Mouse (Mus musculus): ENCODE results near the gene Gm4792. TPM values are rescaled to one million over a fixed set of nuclear protein-coding genes. Genes with fewer than 3 reads are reported as not detected.
A peak's percentile ranks its signal among the peaks of the same experiment; 100 is the strongest.

The Gm4792 gene
- polyA plus RNA-seq, 1 experiment from 2014 or later = not detected

- no peak overlapping the region for H3K27ac ChIP-seq
- H3K9ac ChIP-seq = no peak overlapping the region
- no peak overlapping the region for H3K4me2 ChIP-seq
- no peaks in the 10 kb centered on the region for H3K9me3 ChIP-seq
- no peak for ATAC-seq (replicated peaks)
- H3K36me3 ChIP-seq (replicated peaks) = no peaks in the 10 kb centered on the region
- WGBS = 79% methylated on average over 16 of the region's 16 CpGs
- no peaks in the 10 kb centered on the region for H3K27me3 ChIP-seq (replicated peaks)
- H3K4me3 ChIP-seq = no peak overlapping the region
- peaks cover 7% of the 10 kb centered on the region for H3K4me1 ChIP-seq
These were observed 34.0 kb upstream of the Gm4792 start for GRCm38 (mm10) chr10:94332358-94333137.

DNA sequence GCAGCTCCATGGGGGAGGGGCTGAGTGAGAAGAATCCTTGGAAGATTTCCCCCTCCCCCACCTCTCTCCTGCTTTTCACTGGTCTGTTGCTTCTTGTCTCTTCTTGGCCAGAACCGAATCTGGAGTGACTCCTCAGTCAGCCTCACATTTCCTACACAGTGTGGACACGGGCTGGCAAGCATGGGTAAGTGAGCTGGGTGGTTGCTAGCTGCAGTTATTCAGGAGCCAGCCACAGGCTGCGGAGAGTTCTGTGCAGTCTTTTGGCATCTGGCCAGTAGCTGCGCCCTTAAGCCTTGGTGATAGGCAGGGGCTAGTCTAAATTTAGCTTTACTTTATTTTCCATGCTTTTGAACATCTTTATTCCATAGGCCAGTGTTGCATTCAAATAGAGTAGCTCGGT is 31.5 kb upstream of the Gm4792 start:
- WGBS = 25% methylated on average over 5 of the region's 5 CpGs
- Histone ChIP-seq H3K27ac (no peak overlapping the region), H3K9me3 (no peaks in the 10 kb centered on the region), H3K9ac (no peak overlapping the region), H3K4me3 (no peak overlapping the region), H3K36me3 (replicated peaks) (no peaks in the 10 kb centered on the region), H3K27me3 (replicated peaks) (no peaks in the 10 kb centered on the region), H3K4me2 (peak overlapping the region; percentile 12; the same call in 1 of the 2 replicates), H3K4me1 (peaks cover 7% of the 10 kb centered on the region)
- peak; percentile 74; the same call in 1 of the 2 replicates for ATAC-seq (replicated peaks)

GRCm38 (mm10) chr10:94318574-94318973 is 20.1 kb upstream of the Gm4792 start:
- Histone ChIP-seq H3K27me3 (replicated peaks) (no peaks in the 10 kb centered on the region), H3K9me3 (no peaks in the 10 kb centered on the region), H3K9ac (no peak overlapping the region), H3K4me3 (no peak overlapping the region), H3K4me1 (peaks cover 3% of the 10 kb centered on the region; the same call in 1 of the 2 replicates), H3K4me2 (no peak overlapping the region), H3K27ac (no peak overlapping the region), H3K36me3 (replicated peaks) (no peaks in the 10 kb centered on the region)
- no peak for ATAC-seq (replicated peaks)
- 41% methylated on average over 4 of the region's 4 CpGs for WGBS

DNA sequence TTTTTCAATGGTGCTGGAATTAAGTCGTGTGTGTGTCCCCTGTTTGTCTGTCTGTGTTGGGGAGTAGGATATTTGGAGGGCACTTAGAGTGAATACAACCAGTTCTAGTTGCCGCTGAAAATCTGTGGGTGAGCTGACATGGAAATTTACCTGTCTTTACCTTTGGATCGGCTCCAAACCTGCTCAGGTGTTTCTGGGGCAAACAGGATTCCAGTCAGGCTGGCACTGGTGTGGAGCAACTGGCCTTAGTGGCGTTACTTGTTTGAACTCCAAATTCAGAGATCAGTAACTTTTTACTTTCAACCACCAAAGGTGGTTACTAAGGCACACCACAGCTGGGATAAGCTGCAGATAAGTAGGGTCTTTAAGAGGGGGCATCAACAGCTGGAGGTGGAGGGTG is 14.6 kb upstream of the Gm4792 start:
- H3K9ac ChIP-seq = no peak overlapping the region
- 88% methylated on average over 4 of the region's 4 CpGs for WGBS
- no peak for ATAC-seq (replicated peaks)

GRCm38 (mm10) chr10:94312007-94312715 is 13.7 kb upstream of the Gm4792 start:
- peak overlapping the region; percentile 97 for H3K4me2 ChIP-seq
- H3K9me3 ChIP-seq = no peaks in the 10 kb centered on the region
- H3K27me3 ChIP-seq (replicated peaks) = no peaks in the 10 kb centered on the region
- under 1% methylated on average over 45 of the region's 45 CpGs for WGBS
- no peaks in the 10 kb centered on the region for H3K36me3 ChIP-seq (replicated peaks)
- H3K4me1 ChIP-seq = peaks cover 12% of the 10 kb centered on the region
- H3K4me3 ChIP-seq = peak overlapping the region; percentile 47
- no peak overlapping the region for H3K27ac ChIP-seq
- peak overlapping the region; percentile 52 for H3K9ac ChIP-seq
- peak; percentile 72 for ATAC-seq (replicated peaks)

More for the DNA sequence above, 14.6 kb upstream of the Gm4792 start:
- Histone ChIP-seq H3K36me3 (replicated peaks) (no peaks in the 10 kb centered on the region), H3K27me3 (replicated peaks) (no peaks in the 10 kb centered on the region), H3K9me3 (no peaks in the 10 kb centered on the region), H3K4me2 (no peak overlapping the region; the same call in 1 of the 2 replicates), H3K4me3 (no peak overlapping the region), H3K4me1 (peaks cover 12% of the 10 kb centered on the region), H3K27ac (no peak overlapping the region)

- H3K9me3 ChIP-seq = no peaks in the 10 kb centered on the region
- WGBS = 2% methylated on average over 19 of the region's 19 CpGs
- ATAC-seq (replicated peaks) = peak; percentile 40
These were observed 13.1 kb upstream of the Gm4792 start, which contains the start of gene Tmcc3 for GRCm38 (mm10) chr10:94311511-94312006. Gene Tmcc3, plus strand, starts transcription at chr10:94311949.

GRCm38 (mm10) chr10:94310499-94311267 is 12.2 kb upstream of the Gm4792 start:
- ATAC-seq (replicated peaks) = peak; percentile 24; the same call in 1 of the 2 replicates
- Histone ChIP-seq H3K36me3 (replicated peaks) (no peaks in the 10 kb centered on the region), H3K4me3 (no peak overlapping the region), H3K4me1 (peaks cover 12% of the 10 kb centered on the region), H3K9ac (no peak overlapping the region), H3K9me3 (no peaks in the 10 kb centered on the region), H3K4me2 (no peak overlapping the region), H3K27ac (no peak overlapping the region), H3K27me3 (replicated peaks) (no peaks in the 10 kb centered on the region)
- WGBS = 59% methylated on average over 7 of the region's 9 CpGs

More at GRCm38 (mm10) chr10:94311511-94312006, 13.1 kb upstream of the Gm4792 start, which contains the start of gene Tmcc3:
- H3K4me3 ChIP-seq = peak within 1 kb of the TSS; percentile 47
- H3K4me2 ChIP-seq = peak within 1 kb of the TSS; percentile 97
- H3K36me3 ChIP-seq (replicated peaks) = no peaks in the 10 kb centered on the region
- H3K9ac ChIP-seq = peak within 1 kb of the TSS; percentile 52
- peaks cover 12% of the 10 kb centered on the region for H3K4me1 ChIP-seq
- H3K27me3 ChIP-seq (replicated peaks) = no peaks in the 10 kb centered on the region
- H3K27ac ChIP-seq = no peak within 1 kb of the TSS

DNA sequence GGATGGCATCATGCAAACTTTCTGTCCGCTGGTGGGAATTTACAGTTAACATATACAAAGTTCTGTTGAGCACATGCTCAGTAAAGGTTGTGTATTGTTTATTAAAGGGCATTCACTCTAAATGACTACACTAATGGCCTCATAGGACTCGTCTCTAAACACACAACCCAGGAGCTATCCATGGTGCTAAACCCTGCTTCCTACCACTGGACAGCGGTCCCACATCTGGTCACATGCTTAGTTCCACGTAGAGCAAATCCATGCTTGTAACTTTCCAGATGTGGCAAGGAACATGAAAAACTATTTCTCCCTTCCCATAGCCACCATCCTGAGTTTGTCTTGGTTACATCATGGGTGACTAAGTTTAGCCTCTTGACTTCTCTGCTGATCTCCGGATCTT is 7.0 kb upstream of the Gm4792 start:
- H3K4me3 ChIP-seq = no peak overlapping the region
- H3K36me3 ChIP-seq (replicated peaks) = no peaks in the 10 kb centered on the region
- no peak for ATAC-seq (replicated peaks)
- 71% methylated on average over 5 of the region's 5 CpGs for WGBS
- no peaks in the 10 kb centered on the region for H3K27me3 ChIP-seq (replicated peaks)
- no peaks in the 10 kb centered on the region for H3K4me1 ChIP-seq
- H3K9me3 ChIP-seq = no peaks in the 10 kb centered on the region
- no peak overlapping the region for H3K4me2 ChIP-seq
- H3K9ac ChIP-seq = no peak overlapping the region
- H3K27ac ChIP-seq = no peak overlapping the region

GRCm38 (mm10) chr10:94304064-94304657 is 5.7 kb upstream of the Gm4792 start:
- no peak overlapping the region for H3K4me3 ChIP-seq
- peak overlapping the region; percentile 43; the same call in 1 of the 2 replicates for H3K27ac ChIP-seq
- no peaks in the 10 kb centered on the region for H3K36me3 ChIP-seq (replicated peaks)
- 49% methylated on average over 9 of the region's 9 CpGs for WGBS
- no peaks in the 10 kb centered on the region for H3K9me3 ChIP-seq
- ATAC-seq (replicated peaks) = peak; percentile 75
- no peaks in the 10 kb centered on the region for H3K4me1 ChIP-seq
- H3K27me3 ChIP-seq (replicated peaks) = no peaks in the 10 kb centered on the region
- H3K9ac ChIP-seq = no peak overlapping the region
- H3K4me2 ChIP-seq = no peak overlapping the region

DNA sequence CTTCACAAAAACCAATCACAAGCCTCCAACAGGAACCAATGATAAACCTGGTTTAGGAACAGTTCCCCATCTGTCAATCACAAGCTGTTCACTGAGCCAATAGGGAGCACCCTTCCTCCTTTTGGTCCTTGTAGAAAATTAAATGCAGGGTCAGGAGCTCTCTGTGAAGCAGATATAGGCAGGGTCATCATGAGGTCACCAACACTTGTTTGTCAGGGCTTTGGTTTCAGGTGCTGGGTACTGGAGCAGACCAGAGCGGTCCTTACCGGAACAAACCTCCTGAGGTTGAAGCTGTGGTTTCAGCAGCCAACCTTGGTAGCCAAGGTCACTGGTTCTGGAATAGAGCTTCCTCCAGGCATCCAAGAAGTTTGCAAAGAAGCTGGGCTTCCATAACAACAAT is 798 bp upstream of the Gm4792 start:
- no peaks in the 10 kb centered on the region for H3K36me3 ChIP-seq (replicated peaks)
- H3K27ac ChIP-seq = no peak overlapping the region
- H3K4me1 ChIP-seq = peaks cover 14% of the 10 kb centered on the region
- no peaks in the 10 kb centered on the region for H3K27me3 ChIP-seq (replicated peaks)
- no peak overlapping the region for H3K9ac ChIP-seq
- WGBS = 94% methylated on average over 2 of the region's 2 CpGs
- no peaks in the 10 kb centered on the region for H3K9me3 ChIP-seq
- no peak overlapping the region for H3K4me3 ChIP-seq
- H3K4me2 ChIP-seq = no peak overlapping the region
- ATAC-seq (replicated peaks) = no peak

GRCm38 (mm10) chr10:94295923-94296605 is 2.4 kb downstream of the Gm4792 start:
- Histone ChIP-seq H3K9ac (no peak overlapping the region), H3K4me1 (peaks cover 14% of the 10 kb centered on the region), H3K36me3 (replicated peaks) (no peaks in the 10 kb centered on the region), H3K4me3 (no peak overlapping the region), H3K9me3 (no peaks in the 10 kb centered on the region), H3K27ac (peak overlapping the region; percentile 62; the same call in 1 of the 2 replicates), H3K27me3 (replicated peaks) (no peaks in the 10 kb centered on the region), H3K4me2 (no peak overlapping the region)
- no peak for ATAC-seq (replicated peaks)
- WGBS = 94% methylated on average over 5 of the region's 5 CpGs
